Mouse (Mus musculus) spleen, postnatal 4 days (tissue): ENCODE results near the gene Zswim4.

Experiments
- DNase-seq, 2 experiments: peaks; one replicate each; pipeline ENCODE4 v3.0.0; 2022; ENCODE audit warnings: low spot score in 2 of 2

The Zswim4 gene

DNA sequence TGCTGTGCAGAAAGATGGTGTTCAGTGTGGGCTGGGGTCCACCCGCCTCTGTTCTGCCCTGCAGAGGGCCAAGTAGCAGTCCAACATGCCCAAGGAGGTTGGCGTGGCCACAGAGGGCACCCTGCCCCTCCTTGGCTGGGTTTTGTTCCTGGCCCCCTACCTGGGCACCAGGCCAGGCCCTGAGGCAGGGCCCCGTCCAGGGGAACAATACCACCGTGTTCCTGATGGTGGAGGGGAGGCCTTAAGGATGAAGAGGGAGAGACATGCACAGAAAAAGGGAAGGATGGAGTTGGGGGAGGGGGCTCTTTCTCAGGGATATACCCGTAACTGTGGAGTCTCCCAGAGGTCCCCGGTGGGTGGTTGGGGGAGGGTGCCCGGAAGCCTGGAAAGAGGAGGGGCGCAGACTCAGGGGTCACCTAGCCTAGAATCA, 36.7 kb downstream of the Zswim4 start:
- DNase-seq = no peak

- no peak for DNase-seq
Observed at GRCm38 (mm10) chr8:84199348-84200125, 37.3 kb downstream of the Zswim4 start.

- DNase-seq = no peak
Observed at GRCm38 (mm10) chr8:84198871-84199270, 38.0 kb downstream of the Zswim4 start.

GRCm38 (mm10) chr8:84197922-84198774, 38.7 kb downstream of the Zswim4 start:
- peak; percentile 84 to 92 for DNase-seq

GRCm38 (mm10) chr8:84197141-84197921, 39.5 kb downstream of the Zswim4 start:
- DNase-seq = peak; percentile 57 to 74

DNA sequence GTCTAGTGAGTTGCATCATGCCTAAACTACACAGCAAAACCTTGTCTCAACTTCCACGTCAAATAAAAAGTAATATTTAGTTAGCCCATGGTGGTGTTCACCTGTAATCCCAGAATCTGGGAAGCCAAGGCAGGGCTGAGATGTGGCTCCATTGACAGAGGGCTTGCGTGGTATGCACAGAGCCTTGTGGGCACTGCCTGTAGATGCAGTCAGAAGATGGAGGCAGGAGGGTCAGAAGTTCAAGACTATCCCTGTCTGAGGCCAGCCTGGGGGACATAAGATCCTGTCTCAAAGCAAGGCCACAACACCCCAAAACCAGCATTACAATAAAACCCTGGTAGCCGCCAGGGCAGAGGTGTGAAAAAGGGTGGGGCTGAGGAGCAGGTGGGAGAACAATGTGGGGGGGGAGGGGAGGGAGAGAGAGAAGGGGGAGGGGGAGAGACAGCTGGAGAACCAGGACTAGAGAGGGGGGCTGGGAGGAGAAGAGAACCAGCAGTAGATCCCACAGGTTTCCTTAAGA, 42.6 kb downstream of the Zswim4 start:
- DNase-seq = no peak

- no peak for DNase-seq
Observed at GRCm38 (mm10) chr8:84193566-84193965, 43.3 kb downstream of the Zswim4 start.

DNA sequence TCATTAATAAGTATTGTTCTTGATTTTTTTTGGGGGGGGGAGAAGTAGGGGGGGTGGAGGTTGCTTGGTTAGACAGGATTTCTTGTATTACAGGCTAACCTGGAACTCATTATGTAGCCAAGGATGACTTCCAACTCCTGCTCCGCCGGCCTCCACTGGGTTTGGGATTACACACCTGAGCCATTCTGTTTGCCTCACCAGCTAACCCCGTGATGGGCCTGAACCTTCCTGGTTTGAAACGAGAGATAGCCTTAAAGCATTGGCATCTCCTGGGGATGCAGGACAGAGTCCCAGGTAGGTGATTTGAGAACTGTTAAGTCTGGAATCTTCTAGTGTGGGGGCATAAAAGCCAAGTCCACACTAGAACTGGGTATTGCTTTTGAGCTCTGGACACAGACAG, 43.7 kb downstream of the Zswim4 start:
- no peak for DNase-seq

- DNase-seq = peak; percentile 71 to 86
Observed at GRCm38 (mm10) chr8:84192555-84192954, 44.3 kb downstream of the Zswim4 start.

GRCm38 (mm10) chr8:84192023-84192422, 44.8 kb downstream of the Zswim4 start:
- peak in 1 of 2 experiments; percentile 32 for DNase-seq

GRCm38 (mm10) chr8:84190191-84190867, 46.5 kb downstream of the Zswim4 start:
- DNase-seq = no peak

DNA sequence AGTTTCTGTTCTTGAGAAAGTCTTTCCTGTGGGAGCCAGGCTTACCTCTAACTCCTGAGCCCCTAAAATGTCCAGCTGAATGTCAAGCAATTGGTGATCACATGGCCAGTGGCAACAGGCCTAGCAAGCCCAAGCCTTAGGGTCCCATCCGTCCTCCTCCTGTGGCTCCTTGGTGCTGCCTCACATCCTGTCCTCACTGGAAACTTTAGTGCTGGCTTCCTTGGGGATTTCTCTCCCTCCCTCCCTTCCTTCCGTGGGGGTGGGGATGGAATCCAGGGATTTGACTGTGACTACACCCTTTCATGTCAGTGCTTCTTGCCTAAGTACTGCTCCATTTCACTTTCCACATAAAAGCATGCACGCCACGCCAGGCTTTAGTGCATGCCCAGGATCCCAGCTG, 47.3 kb downstream of the Zswim4 start:
- no peak for DNase-seq

DNA sequence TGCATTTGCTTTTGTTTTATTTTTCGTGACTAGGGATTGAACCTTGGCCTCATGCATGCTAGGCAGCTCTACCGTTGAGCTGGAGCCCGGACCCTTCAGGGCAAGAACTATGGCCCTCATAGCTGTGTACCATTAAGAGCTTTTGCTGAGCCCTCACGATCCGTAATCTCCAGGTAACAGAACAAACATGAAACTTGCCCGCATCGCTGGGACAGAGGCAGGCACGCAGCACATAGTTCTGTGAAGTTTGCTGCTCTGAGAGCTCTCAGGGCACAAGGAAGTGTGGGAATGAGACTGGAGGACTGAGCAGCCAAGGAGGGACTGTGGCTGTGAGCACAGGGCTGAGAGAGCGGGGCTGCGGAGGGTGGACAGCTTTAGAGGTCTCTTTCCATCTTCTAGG, 48.2 kb downstream of the Zswim4 start:
- no peak for DNase-seq

- peak; percentile 75 to 88 for DNase-seq
Observed at GRCm38 (mm10) chr8:84187065-84187755, 49.6 kb downstream of the Zswim4 start.

DNA sequence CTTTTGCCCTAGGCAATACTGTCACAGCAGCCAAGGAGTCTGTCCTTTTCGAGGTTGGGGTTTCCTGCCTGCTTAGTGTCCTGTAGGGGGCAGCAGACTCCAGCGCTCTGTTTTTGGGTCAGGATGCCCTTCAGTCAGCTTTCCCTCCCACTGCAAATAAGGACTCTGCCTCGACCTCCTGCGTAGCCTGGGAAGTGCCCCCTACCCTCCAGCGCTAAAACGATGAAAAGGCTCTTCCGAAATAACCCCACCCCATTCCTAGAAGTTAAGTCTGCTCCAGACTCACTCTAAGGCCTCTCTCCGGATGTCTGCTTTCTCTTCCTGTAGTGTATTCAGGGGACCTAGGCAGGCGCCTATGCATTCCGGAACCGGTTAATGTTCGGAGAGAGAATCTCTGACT, 50.3 kb downstream of the Zswim4 start:
- peak; percentile 69 to 84 for DNase-seq

DNA sequence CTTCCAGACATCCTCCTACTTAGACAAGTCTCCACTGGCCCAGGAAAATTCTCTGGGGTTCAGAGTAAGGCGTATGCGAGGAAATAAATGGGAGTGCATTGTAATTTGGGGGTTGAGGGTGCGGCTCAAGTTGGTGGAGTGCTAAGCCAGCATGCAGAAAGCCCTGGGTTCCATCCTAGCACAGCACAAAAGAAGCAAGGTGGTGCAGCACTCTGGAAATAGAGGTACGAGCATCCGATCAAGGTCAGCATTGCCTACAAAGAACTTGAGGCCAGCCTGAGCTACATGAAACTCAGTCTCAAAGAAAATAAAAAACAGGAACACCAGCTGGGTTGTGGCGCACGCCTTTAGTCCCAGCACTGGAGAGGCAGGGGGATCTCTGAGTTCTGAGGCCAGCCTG, 51.7 kb downstream of the Zswim4 start, which contains the start of gene Nanos3:
Gene Nanos3 (minus strand): TSS at position 101 of the 400 bp plus-strand sequence.
- DNase-seq = no peak

DNA sequence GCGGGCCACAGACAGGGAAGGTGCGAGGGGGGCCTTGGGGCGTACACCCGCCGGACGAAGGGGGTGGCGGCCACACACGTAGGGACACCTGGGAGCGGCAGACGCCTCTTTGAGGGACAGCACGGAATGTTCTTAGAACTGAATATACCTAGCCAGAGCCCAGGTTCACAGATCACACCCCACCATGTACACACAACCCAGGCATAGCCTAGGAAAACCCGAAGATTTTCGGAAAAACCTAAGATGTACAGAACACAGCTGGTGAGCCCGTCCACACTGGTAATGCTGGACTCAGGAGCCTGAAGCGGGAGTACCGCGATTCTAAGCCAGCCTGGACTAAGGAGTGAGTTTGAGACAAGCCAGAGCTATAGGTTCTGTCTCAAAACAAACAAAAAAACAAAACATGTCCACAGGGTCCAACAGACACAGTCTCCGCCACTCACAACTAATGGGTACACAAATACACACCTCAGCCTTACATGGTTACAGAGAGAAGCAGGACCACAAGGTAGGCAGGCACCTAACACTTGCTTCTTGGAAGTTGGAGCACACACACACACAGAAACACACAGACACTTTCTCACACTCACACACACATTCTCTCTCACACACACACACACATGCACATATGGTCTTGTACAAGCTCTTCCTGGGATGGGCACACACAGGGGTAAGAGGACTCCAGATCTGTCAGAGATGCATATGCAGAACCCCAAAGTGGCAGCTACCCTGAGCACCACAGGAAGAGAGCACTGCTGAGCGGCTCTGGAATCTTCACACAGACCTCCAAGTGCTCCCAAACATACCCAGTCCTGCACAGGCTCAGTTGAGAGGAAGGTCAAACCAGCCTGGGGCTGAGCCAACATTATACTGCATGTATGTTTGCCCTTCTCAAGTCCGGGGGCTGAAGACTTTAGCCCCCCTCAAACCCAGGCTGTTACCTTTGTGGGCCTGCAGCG, 52.5 kb downstream of the Zswim4 start:
- DNase-seq = peak in 1 of 2 experiments; percentile 70

DNA sequence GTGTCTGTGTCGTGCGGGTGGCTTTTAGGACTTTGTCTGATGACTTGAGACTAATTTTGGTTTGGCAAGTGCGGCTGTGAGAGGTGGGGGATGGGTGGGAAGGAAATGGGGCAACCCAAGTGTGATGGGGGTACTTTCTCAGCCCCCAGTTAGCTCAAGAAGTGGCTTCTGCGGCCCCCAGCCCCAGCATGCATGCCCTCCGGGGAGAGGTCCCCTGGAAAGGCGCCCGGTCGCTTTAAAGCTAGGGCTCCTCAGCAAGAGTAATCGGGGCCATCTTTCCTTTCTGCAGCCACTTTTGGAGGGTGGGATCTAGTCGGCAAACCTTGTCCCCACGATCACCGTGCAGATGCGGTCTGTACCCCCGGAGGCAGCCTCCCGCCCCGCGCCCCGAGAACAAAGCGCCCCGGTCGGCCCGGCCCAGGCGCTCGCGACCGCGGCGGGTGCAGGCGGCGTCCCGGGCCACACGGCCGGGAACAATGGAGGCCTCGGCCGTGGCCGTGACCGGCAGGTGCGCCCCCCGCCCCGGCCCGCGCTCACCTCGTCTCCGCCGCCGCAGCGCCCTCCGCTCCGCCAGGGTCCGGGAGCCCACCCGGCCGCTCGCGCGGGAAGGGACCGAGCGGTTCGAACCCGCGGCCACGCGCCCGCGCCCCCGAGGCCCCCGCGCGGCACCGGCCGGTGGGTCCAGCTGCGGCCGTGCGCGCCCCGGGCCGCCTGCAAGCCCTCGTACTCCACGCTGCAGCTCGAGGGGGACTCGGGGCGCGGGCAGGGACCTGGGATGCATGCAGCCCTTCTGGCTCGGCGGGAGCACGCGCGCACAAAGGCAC, 53.4 kb downstream of the Zswim4 start:
- DNase-seq = peak in 1 of 2 experiments; percentile 71
